Mouse (Mus musculus) brain, embryonic 14.5 days (tissue): ENCODE data around the gene Zc3h12c. TPM values are rescaled to one million over a fixed set of nuclear protein-coding genes. Genes with fewer than 3 reads are reported as not detected.

Experiments
- DNase-seq: peaks from one replicate; pipeline ENCODE4 v3.0.0-alpha.2; 2011; ENCODE audit warnings: low read depth
- CTCF ChIP-seq: fragments of 200-500 bp; IDR thresholded peaks from 2 replicates; pipeline ENCODE4 v1.5.1; 2012; ENCODE audit warnings: inconsistent platforms, mild to moderate bottlenecking, moderate library complexity, borderline replicate concordance; ENCODE audit not compliant: insufficient read depth, insufficient read length; ENCODE audit errors: extremely low read depth
- POLR2A ChIP-seq: fragments of 200-500 bp; IDR thresholded peaks from 2 replicates; pipeline ENCODE4 v1.6.1; 2012; ENCODE audit warnings: mild to moderate bottlenecking, inconsistent platforms, borderline replicate concordance; ENCODE audit not compliant: poor library complexity, insufficient read depth, insufficient read length, severe bottlenecking; ENCODE audit errors: extremely low read depth
- polyA plus RNA-seq: library from polyadenylated mRNA; depleted of rRNA; stranded (reverse); fragments of >200 nt; gene quantifications from 2 replicates; pipeline ENCODE4 v1.2.3, GENCODE M21; 2012

Gene Zc3h12c
- polyA plus RNA-seq, 1 experiment, result 10.1 TPM

DNA sequence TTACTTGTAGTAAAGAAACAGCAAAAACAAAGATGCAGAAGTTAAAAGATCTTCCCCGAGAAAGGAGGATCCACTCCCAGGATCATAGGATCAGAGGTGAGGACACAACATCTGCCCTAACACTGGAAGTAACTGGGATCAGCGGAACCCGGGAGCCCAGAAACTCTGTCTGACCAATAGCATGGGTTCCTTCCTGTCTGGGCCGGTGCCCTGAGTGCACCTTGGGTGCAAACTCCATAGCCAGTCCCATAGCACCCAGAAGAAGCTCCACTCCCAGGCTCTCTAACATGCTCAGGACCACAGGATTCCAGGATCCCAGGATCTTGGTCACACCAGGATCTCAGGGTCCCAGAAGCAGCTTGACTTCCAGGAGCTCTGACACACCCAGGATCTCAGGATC lies 13.0 kb downstream of the Zc3h12c start:
- TF ChIP-seq POLR2A, result no peak
- TF ChIP-seq CTCF, result no peak

DNA sequence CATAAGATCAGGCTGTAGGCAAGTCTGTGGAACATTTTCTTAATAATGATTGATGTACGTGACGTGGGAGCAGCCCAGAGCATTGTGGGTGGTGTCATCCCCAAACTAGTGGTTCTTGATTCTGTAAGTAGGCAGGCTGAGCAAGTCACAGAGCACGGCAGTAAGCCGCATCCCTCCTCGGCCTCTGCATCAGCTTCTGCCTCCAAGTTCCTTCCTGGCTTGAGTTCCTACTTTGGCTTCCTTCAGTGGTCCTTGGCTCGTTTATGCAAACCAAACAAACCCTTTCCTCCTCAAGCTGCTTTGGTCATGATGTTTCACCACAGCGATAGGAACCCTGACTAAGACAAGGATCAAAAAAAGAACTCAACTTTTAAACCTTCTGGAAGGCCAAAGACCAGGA lies 14.1 kb downstream of the Zc3h12c start:
- TF ChIP-seq POLR2A (no peak), CTCF (no peak)
- DNase-seq, result no peak

More for the DNA sequence above, 13.0 kb downstream of the Zc3h12c start:
- DNase-seq, result no peak

DNA sequence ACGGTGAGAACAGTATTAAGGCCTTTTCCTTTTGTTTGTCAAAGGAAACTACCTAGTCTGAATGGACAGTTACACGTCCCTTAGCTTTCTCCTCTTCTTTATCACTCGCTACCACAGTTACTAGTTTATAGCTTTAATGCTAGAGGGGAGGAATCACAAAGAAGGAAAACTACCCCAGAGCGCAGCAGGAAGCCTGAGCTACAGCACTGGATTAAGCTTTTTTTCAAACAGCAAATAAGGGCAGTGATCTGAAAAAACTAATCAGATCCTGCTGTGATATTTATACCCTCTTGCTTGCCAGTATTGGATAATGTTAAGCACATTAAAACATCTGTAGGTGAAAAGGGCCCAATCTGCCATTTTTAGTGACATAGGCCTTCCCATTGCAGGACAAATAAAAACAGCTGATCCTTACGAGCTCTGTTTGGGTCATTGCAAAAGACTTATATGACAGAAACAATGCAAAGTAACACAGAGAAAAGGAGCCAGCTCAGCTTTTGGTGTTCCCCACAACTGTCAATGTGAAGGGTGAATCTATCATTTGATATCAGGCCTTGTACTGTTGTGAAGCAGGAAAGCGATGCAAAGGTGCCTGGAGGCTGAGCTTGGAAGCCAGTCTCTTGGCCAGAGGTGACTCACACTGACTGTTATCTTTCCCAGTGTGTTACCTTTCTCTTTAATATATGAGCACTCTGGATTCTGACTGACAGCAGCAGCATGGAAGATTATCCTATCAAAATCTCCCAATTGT lies 16.1 kb downstream of the Zc3h12c start:
- peak; percentile 60 for DNase-seq
- TF ChIP-seq CTCF, result no peak
- no peak for TF ChIP-seq POLR2A

DNA sequence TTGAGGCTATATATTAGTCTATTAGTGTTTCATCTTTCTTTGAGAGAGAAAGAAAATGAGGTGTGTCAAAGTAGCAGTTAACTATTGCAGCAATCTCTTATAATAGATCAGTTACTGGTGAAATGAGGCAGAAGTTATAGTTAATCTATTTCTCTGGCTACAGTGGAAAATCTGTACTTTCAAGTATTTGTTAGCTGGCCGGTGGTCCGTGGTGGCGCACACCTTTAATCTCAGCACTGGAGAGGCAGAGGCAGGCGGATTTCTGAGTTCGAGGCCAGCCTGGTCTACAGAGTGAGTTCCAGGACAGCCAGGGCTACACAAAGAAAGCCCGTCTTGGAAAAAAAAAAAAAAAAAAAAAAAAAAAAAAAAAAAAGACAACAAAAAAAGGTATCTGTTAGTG lies 18.6 kb downstream of the Zc3h12c start:
- DNase-seq, result peak; percentile 37
- TF ChIP-seq POLR2A, result no peak
- TF ChIP-seq CTCF, result no peak

DNA sequence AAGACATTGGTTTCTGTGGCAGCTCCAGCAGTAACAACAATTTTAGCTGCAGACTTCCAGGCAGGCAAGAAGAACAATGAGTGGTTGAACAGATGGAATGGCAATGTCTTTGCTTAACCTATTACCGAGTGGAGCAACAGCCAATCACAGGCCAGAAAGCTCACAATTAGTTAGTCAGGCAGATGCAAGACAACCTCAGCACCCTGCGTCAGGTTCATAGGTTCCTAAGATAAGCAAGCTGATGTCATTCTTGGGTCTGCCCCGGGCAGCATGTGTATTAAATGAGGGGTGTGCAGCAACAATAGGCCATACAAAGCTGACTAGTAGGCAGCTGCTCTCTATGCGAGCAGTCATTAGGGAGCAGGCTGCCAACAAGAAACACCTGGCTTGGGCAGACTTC lies 19.1 kb downstream of the Zc3h12c start:
- DNase-seq, result peak; percentile 95
- TF ChIP-seq POLR2A (no peak), CTCF (no peak)

DNA sequence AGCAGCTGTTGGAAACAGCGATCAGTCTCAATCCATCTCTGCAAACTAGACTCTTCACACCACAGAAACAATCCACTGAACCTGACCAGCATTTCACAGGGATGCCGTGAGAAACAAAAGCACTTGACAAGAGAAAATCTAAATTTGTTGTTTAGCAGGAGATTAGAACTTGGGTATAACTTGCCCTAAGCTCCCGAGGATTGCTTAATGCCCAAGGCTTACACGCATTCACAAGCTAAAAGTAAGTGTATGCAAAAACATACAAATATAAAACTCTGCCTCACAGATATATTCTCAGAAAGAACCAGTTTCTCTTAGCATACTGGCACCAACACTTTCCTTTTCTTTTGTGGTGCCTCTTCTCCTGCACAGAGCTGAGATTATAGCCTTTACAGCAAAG lies 19.5 kb downstream of the Zc3h12c start:
- DNase-seq, result no peak
- TF ChIP-seq POLR2A, result no peak
- no peak for TF ChIP-seq CTCF

DNA sequence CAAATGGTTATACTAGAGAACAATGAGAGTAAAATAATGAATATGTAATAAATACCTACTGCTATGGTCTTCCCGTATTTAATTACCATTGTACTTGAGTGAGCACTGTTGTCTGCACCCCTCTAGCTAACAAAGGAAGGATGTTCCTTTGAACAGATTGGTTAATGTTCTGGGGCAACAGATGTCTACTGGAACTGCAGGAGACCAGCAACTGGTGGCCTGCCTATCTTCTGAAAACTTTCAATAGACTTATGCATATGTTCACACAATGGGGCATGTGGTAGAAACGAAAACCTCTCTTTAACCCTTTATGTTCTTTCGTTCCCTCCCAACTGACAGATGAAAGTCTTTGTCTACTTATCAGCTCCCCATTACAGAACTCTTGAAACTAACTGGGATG lies 20.1 kb downstream of the Zc3h12c start:
- peak; percentile 80 for DNase-seq
- TF ChIP-seq CTCF, result no peak
- TF ChIP-seq POLR2A, result no peak

DNA sequence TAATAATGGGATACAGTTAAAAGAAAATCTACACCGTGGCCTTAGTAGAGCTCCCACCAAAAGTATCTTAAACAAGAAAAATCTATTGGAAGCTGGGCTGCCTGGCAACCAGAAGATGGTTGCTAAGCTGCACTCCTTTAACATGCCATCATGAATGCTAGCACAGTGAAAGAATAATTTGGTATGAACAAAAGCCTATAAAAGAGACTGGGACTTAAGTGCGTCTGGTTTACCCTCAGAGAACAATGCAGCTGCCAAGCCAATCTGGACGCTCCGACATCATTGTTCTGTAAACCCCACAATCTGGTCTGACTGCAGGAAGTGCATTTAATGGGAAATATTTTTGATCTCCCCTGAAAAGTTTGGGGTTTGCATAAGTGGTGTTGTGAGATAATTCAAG lies 22.1 kb downstream of the Zc3h12c start:
- DNase-seq, result peak; percentile 95
- TF ChIP-seq CTCF (no peak), POLR2A (no peak)

DNA sequence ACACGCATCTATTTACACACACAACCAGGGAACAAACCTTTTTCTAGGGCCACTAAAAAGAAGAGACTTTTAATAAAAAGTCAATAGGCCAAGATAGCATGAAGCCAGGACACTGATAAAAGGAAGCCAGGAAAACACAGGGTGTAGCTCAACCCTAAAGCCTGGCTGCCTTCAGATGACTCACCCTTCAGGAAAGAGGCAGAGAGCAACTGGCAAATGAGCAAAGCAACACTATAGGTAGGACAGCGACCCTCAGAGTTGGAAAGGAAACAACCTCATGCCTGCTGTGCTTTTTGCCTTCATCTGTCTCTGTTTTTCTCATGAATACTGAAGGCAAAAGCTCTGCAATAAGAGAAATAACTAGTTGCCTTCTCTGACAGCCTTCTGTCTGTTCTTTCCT lies 35.6 kb downstream of the Zc3h12c start:
- TF ChIP-seq CTCF (no peak), POLR2A (no peak)

DNA sequence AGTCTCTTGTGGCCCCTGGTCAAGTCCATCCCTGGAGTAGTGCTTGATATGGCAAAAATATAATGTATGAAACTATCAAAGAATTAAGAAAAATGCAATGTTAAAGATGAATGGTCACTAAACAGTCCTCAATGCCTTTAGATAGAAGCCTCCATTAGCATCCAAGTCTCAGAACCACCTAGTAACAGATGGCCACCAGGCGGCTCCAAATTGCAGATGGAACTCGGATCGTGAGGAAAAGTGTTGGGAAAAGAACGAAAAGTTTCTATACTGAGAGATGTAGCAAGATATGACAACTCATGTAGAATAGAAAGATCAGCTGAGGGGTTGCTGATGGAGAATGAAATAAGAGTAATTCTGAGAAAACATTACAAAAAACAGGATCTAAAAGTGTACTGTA lies 38.0 kb downstream of the Zc3h12c start:
- peak; percentile 44; the same call in 1 of the 2 replicates for TF ChIP-seq CTCF
- no peak for TF ChIP-seq POLR2A
- no peak for DNase-seq

More for the DNA sequence above, 35.6 kb downstream of the Zc3h12c start:
- DNase-seq, result no peak

DNA sequence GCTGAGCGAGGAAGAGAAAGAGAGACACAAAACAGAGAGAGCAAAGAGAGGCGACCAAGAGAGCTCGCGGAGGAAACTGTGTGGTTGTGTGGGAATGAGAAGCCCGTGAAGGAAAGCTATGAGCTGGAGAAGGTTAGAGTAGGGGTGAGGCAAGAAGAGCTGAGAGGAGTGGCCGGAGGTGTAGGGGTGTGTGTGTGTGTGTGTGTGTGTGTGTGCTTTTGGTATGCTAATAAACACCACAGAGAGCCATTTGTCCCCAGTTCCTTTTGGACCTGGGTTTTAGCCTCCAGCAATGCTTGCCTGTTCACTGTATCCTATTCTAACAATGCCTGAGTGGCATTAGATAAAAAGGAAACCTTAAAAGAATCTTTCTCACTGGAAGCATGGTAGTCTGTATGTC lies 43.1 kb downstream of the Zc3h12c start:
- no peak for TF ChIP-seq CTCF
- no peak for TF ChIP-seq POLR2A
- no peak for DNase-seq

DNA sequence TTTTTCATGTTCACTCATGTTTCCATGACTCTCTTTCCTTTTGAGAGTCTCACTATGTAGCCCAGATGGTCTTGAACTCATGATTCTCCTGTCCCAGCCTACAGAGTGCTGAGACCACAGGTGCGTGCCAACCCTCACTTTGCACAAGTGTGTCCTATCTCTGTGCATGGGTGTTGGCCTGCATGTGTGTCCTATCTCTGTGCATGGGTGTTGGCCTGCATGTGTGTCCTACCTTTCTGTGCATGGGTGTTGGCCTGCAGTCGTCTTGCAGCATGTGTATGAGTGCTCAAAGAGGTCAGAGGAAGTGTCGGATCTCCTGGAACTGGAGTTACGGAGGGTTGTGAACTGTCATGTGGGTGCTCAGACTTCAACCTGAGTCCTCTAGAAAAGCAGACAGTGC lies 49.2 kb downstream of the Zc3h12c start:
- no peak for DNase-seq
- no peak for TF ChIP-seq POLR2A
- no peak for TF ChIP-seq CTCF

DNA sequence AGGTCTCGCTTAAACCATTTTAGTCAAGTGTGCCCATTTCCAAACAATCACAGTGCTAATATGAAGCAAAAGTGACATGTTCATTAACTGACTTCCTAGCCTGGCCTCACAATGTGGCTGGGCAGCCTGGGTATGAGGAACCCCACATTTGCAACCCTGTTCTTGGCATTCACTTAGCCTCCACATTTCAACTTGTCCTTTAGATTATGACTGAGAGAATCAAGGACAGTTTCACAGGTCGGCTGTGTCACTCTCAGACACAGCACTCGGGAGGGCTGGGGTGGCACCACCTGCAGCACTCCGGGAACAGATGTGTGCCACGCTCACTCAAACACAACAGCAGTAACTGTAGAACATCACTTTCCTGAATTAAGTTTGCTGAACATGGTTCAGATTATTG lies 55.3 kb downstream of the Zc3h12c start:
- no peak for TF ChIP-seq CTCF
- no peak for TF ChIP-seq POLR2A
- no peak for DNase-seq

DNA sequence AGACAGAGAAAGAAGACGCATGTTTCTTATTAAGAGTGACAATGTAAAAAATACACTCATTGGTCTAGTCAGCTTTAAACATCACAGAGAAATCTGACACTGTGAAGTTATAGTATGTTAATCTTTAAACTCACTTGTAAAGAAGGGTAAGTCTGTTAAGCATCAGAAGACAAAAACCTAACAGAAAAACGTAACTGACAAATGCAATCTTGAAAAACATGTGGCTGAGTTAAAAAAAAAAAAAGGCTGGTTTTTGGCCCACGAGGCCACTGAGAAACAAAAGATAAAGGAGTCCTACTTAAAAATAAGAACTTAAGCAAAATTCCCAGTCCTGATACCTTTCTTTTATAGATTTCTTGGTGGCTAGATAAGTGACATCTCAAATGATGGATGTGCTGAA lies 57.6 kb downstream of the Zc3h12c start:
- no peak for TF ChIP-seq CTCF
- no peak for TF ChIP-seq POLR2A
- DNase-seq, result no peak
